Mouse (Mus musculus): Measurements from ENCODE around the gene Pth2.
"Not testable (repeated sequence)": the region's sequence is repeated elsewhere in the genome, so short reads cannot be mapped to it uniquely, and the experiment has no call there.

The Pth2 gene

DNA sequence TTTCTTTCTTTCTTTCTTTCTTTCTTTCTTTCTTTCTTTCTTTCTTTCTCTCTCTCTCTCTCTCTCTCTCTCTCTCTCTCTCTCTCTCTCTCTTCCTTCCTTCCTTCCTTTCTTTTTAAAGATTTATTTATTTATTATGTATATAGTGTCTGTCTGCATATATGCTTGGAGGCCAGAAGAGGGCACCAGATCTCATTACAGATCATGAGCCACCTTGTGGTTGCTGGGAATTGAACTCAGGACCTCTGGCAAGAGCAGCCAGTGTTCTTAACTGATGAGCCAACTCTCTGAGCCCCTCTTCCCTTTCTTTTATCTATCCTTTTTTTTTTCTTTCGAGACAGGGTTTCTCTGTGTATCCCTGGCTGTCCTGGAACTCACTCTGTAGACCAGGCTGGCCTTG lies 7.0 kb upstream of the Pth2 start:
- in situ Hi-C loops (cut with MboI), result not testable (repeated sequence)

DNA sequence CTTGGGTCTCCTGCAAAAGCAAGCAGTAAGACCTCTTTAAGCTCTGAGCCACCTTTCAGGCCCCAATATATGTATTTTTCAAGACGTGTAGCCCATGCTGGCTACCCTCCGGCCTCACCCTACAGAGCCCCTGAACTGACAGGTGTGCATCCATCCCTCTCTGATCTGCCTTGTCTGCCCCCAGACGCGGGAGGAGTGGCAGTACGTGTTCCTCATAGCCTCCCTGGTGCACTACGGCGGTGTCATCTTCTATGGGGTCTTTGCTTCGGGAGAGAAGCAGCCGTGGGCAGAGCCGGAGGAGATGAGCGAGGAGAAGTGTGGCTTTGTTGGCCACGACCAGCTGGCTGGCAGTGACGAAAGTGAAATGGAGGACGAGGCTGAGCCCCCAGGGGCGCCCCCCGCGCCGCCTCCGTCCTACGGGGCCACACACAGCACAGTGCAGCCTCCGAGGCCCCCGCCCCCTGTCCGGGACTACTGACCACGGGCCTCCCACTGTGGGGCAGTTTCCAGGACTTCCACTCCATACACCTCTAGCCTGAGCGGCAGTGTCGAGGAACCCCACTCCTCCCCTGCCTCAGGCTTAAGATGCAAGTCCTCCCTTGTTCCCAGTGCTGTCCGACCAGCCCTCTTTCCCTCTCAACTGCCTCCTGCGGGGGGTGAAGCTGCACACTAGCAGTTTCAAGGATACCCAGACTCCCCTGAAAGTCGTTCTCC lies 6.1 kb upstream of the Pth2 start:
- in situ Hi-C loops (cut with MboI), result no loop called here

DNA sequence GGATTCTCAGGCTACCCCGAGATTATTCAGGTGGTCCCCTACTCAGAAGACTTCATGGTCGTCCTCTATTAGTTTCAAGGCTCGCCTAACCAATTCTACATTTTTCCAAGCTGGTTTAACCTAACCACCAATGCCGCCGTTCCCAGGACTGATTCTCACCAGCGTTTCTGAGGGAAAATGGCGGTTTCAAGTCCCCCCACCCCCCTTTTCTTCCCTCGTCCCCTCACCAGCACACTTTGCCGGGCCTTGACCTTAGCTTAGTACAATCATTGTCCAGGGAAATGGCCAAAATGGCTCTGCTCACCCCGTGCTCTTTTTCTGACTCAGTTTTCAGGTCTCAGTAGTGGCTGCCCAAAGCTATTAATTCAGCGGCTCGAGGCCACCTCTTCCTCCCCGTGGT lies 5.4 kb upstream of the Pth2 start:
- in situ Hi-C loops (cut with MboI), result no loop called here

DNA sequence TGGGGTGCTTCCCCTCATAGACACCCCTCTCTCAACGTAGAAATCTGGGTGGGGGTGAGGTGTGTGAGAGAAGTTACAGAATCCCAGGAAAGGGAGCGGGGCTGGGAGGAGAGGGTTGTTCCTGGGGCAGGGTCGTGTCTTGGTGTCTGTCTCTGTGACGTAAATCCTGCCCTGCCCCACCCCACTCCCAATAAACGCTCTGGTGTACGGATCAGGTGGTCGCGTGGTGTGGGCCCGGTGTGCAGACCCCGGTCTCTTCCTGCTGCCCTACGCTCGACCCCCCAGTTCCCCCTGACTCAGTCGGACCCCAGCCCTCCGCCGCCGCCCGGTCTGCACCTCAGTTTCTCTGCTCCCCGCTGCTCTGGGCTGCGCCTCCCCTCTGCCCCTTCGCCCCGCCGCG lies 4.9 kb upstream of the Pth2 start:
- in situ Hi-C loops (cut with MboI), result no loop called here

DNA sequence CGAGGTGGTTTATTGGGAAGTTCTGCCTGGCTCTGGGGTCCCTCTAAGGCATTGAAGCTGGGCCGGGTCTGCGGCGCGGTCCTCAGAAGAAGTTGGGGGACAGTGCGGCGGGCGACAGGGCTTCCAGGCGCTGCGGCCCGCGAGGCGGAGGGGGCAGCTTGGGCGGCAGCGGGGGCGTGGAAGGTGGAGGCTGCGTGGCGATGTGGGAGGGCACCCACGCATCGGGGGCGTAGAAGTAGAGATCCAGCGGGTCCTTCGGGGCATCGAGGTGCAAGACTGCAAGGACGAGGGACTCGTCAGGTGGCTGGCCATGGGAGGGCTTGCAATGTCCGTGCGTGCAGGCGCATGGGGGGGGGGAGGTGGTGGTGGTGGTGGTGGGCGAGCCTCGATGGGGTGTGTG lies 4.4 kb upstream of the Pth2 start:
- in situ Hi-C loops (cut with MboI), result no loop called here

DNA sequence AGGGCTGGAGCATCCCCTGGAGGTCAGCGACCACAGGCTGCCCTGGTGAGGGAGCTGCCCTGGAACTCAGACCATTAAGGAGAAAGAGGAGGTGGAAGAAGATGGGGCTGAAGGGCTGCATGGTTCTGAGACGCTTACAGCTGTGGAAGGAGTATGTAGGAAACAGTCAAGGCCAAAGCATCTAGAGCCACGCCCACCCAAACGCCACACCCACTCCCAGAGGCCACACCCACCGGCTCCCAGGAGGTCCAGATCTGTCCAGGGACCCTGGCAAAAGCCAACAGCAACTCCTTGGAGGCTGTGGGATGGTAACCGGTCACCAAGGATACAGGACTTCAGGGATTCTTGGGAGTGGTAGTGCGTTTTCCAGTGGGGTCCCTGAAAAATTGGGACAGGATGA lies 2.2 kb upstream of the Pth2 start:
- in situ Hi-C loops (cut with MboI), result no loop called here

DNA sequence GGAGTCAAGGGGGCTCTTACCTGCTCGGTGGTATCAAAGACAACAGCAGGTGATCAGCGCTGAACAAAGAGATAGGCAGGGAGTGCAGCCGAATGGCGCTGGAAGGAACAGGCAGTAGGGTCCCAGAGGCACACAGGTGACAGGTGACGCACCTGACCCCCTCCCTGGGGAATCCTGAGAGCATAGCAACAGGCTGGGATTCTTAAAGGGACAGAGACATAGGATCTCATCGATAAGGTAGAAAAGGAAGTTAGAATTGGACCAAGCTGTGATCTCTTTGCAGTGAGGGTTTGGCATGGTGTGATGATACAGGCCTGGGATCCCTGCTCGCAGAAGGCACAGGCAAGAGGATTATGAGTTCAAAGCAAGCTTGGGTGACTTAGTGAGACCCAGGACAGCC lies 1.3 kb upstream of the Pth2 start, which contains the start of gene Gfy:
TSS of gene Gfy (minus strand) at position 101 of the 400 bp plus-strand sequence.
- in situ Hi-C loops (cut with MboI), result no loop called here

DNA sequence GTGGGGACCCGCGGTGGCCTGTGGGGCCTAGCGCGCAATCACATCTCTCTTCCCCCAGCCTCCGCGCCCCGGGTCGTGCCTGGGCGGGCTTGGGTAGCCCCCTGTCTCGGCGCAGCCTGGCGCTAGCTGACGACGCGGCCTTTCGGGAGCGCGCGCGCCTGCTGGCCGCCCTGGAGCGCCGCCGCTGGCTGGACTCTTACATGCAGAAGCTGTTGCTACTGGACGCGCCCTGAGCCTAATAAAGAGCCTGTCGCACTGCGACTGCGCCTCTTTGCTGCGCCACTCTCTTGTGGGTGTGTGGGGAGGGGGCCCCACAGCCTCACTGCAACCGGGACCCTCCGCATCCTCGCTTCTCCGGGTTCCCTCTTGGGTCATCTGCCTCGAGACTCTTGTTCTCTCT lies 745 bp downstream of the Pth2 start:
- in situ Hi-C loops (cut with MboI), result no loop called here

DNA sequence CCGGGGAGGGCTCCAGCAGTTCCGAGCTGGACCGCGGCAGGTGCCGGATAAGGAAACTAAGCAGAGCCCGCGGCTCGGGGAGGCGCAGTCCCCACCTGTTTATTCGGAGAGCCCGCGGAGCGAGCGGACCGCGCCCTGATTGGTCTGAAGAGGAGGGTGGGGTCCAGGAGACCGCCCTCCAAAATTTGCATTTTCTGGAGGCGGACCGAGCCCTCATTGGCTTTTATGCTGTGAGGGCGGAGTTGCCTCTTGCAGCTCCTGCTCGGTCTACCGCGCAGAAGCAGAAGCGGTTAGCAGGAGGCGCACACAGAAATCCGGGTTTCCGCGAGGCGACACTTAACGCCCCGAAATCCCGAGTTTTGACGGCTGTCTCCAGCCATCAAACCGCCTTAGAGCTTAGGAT lies 1.4 kb downstream of the Pth2 start:
- in situ Hi-C loops (cut with MboI), result no loop called here

DNA sequence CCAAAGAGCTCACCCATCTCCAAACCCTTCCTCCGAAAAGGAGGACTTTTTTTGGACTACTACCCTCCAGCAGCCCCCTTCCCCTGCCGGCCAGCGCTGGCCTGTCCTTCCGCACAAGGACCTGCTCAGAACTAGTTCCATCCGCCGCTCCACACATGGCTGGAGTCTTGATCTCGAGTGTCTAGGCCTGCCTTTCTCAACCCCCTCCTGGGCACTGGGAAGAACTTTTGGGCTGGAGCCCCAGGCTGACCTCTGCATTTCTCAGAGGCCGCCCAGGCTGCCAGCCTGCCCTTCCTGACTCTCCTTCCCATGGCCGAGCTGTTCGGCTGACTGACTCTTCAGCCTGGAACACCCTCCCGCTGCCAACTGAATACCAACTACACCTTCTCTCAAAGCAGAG lies 1.8 kb downstream of the Pth2 start:
- in situ Hi-C loops (cut with MboI), result no loop called here

DNA sequence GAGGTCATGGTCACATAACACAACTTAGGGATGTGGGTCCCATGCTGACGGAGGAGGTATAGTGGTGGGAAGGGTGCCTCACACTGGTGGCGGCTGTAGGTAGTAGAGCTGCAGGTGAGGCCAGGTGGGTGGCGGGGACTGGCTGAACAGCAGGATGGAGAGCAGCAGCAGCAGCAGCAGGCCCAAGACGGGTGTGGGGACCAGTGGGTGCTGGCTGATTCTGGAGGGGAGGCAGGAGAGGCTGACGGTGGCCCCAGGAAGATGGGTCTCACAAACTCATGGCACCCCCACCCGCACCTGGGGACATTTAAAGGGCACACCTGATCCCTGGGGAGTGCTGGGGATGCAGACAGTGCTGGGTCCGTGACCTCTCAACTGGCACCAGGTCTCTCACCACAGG lies 2.9 kb downstream of the Pth2 start:
- in situ Hi-C loops (cut with MboI), result no loop called here

DNA sequence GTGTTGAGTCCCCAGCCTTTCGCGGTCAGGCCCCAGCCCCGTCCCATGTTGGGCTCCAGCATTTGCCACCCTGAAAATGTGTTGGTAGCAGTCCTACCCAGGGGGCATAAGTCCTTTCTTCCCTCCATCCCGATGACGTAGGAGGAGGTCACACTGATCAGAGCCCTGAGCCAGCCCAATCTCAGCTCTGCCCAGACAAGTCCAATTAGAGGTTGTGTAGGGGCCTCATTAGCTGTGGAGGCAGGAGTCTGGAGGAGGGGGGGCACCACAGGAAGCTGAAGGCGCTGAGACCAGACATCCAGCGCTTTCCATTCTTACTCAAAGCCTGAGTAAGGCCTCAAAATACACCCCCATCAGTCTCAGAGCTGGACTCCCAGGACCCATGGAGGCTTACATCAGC lies 5.1 kb downstream of the Pth2 start:
- in situ Hi-C loops (cut with MboI), result no loop called here

DNA sequence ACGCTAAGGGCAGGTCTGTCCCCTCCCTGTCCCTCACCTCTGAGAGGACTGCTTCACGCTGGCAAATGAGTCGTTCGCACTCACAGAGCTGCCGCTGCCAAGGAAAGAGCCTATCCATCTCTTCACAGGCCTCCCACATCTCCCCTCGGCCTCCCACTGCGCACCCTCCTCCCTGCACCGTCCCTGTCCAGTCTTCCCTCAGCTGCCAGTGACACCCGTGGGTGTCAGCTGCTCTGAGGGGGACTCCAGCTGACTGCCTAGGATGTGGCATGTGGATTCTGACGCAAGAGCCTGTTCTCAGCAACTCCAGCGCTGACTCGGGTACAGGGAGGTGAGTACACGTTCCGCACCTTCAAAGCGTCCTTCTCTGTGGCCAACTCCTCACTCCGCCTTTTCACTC lies 8.8 kb downstream of the Pth2 start:
- in situ Hi-C loops (cut with MboI), result no loop called here

DNA sequence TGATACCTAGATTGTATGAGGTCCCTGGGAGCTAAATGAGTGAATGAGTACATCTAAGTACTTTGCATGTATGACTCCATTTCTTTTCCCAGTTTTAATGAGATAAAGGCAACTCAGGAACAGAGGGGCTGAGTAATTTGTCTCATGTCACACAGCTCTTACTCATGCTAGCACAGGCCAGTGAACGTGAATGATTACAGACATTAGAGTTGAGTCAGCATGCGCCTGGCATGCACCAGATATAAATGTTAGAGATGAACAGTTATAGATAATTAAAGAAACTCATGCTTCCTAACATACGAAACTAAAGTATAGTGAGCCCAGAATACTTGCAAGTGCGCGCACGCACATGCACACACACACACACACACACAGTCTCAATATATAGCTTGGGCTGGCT lies 9.4 kb downstream of the Pth2 start:
- in situ Hi-C loops (cut with MboI), result no loop called here

DNA sequence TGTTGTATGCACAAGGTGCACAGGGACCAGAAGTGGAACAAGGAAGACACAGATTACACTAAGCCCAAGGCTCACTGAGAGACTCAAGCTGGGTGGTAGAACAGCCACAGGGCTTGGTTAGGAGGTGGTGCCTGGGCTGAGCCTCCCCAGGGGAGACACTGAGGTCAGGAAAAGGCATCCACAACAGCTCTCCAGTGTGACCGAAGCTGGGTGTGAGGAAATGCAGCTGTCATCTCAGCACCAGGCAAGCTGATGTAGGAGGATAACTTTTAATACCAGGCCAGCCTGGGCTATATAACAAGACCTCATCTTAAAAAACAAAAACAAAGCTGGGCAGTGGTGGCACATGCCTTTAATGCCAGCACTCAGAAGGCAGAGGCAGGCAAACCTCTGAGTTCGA lies 10.4 kb downstream of the Pth2 start:
- in situ Hi-C loops (cut with MboI), result no loop called here

DNA sequence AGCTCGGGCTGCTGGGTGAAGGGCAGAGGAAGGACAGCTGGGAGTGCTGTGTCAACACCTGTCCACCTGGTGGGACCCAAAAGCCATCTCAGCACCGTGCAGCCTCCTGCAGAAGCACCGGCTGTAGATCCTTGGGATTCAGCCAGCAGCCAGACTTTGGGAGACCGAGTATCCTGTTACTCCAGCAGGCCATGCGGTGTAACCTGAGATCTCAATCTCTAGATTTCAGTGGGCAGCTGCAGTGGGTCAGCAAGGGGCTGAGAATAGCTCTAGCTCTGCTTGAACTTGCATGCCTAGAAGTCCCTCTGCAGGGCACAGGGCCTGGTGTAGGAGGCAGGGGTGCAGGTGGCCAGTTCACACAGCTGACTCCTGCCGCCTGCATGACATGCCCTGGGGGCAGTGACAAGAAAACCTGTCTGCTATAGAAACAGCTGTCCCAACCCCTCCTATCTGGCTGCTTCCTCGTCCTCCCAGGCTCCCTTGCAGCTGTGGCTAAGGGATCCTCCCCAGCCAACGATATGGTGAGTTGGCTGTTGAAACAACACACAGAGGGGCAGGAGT lies 11.1 kb downstream of the Pth2 start:
- in situ Hi-C loops (cut with MboI), result no loop called here

DNA sequence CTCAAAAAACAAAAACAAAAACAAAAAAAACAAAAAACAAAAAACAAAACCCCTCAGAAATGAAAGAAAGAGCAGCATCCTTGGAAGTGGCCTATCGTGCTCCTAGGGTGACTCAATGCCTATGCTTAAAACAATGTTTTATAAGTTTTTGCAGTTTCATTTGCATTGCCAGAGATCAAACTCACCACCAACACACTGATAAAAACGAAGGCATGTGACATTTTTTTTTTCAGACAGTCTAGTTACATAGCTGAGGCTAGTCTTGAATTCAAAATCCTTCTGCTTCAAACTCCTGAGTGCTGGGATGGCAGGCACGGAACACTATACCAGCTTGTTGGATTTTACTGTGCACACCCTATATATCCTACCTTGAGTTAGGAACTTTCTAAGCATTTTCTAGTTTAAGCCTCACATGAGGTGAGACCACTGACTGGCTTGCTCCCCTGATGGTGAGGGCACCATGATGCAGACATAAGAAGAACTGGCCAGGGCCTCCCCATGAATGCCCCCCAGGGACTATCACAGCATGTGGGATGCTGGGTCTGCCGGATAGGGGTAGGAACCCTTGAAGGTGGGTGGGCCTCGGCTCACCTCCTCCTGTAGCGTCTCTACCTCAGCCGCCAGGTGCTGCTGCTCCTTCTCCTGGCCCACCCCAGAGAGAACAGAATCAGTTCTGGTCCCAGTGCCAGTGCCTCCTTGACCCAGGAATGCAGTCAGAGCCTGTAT lies 12.0 kb downstream of the Pth2 start:
- in situ Hi-C loops (cut with MboI), result no loop called here

DNA sequence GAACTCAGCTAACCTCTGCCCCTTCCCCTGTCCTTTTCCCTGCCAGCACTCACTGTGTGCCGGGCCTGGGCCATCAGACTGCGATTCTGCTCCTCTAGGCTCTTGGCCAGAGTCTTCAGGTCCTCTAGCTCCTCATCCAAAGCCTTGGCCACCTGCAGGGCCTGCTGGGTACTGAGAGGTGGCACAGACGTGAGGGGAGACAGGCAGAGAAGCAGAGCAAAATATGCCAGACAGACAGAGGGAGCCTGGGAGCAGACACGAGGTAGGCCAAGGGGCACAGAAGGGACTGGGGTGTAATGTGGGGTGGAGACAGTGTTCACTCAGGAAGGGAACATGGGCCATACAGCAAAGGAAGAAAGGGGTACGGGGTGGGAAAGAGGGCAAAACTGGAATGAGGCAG lies 12.6 kb downstream of the Pth2 start:
- in situ Hi-C loops (cut with MboI), result no loop called here

DNA sequence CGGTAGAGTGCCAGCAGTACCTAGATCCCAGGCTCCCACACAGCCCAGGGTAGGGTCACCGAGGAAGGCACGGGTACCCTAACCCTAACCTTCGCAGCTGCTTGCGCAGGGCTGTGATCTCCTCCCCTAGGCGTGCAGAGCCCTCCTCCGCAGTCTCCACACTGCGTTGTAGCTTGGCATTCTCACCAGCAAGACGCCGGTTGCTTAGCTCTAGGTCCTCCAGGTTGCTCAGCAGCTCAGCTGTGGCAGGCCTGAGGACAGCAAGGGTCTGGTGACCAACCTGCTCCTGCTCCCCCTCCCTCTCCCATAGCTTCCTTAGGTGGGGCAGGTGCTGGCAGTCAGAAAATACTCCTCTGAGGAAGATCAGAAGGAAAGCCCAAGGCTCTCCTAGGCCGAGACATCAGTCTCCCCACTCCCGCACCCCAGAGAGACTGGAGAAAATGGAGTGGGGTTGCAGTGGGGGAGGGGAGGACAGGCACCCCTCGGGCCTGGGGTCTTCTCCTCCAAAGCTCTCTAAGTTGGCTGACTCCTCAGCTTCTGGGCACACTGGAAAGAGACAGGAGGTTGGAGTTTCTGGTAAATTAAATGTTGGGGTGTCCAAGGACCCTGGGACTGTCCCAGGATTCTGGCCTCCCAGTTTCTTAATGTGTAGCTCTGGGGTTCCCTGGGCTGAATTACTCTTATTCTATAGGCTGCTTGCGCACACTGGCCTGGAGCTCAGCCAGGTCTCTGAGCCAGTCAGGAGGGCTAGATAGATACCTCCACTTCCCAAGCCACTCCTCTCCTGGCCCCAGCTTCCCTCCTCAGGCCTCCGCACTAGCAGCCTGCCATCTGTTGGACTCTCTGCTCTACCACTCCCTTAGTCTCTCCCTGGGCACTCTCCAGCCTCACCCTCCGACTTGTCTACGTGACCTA lies 13.3 kb downstream of the Pth2 start:
- in situ Hi-C loops (cut with MboI), result no loop called here

DNA sequence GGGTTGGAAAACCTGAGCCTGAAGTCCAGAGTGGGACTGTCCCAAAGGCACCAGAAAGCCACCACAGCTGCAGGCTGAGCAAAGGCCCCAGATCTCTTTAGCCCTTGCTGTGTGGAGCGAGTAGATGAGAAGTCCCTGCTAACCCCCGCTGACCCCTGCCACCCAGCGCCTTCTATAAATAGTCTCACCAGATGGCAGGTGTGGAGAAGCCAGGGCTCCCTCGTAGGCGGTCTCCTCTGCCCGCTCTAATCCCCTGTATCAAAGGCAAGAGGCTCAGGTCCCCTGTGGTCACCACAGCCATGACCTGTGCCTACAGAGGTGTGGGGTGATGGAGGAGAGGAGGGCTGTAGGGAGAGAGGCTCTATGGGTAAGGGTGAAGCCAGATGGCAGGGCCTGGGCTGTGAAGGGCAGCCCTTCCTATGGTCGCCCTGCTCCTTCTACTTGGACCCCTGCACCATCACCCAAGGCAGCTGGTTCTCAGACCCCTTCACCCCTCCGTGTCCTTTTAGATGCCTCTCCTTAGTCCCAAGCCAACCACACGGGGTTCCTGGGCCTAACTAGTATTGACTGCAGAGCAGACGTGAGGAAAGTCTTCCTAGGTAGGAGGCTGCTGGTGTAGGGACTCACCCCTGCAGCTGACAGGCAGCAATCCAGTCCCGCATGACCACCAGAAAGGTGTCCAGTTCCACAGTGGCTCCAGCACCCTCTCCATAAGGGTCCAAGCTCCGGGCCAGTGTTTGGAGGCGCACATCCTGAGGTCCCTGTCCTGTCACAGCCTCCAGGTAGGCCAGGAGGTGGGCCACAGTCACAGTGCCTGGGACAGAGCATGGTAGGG lies 14.8 kb downstream of the Pth2 start:
- in situ Hi-C loops (cut with MboI), result no loop called here

DNA sequence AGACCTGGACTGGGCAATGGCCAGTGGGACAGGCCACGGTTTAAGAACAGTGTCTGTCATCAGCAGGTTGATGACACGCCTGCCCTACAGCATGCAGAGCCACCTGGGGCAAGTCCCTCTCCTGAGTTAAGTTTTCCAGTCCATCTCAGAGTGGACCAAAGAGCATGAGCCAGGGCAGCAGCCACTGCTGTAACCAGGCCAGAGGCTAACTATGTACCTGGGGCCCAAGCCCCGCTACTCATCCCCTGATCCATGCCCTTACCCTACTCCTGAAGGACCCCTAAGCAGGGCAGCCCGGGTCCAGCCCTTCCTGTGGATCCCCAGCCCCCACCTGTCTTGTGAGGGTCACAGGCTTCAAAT lies 15.4 kb downstream of the Pth2 start:
- in situ Hi-C loops (cut with MboI), result no loop called here

DNA sequence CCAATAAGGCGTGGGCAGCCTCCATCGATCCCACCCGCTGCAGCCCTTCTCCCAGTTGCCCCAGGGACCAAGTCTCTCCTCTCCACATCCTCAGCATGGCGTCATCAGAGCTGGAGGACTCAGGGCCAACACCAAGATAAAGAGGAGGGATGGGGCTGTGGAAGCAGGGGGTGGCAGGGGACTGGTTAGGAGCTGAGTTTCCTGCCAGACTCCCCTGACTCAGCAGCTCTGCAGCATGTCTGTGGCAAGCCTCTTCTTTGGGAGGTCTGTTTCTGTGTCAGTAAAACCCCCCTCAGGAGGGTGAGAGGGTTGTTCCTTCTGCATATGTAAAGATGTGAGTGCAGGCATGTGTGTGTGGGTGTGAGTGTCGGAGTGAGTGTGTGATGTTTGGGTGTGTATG lies 16.2 kb downstream of the Pth2 start:
- in situ Hi-C loops (cut with MboI), result no loop called here
